Mouse (Mus musculus) small intestine, adult 2 months (tissue): Measurements from ENCODE around the gene Glt6d1.

Source experiments
- CTCF ChIP-seq: fragments of 200-500 bp; IDR thresholded peaks from 2 replicates; pipeline ENCODE4 v1.5.1; 2012; ENCODE audit warnings: low read depth, mild to moderate bottlenecking, control low read depth, inconsistent platforms, low read length, moderate library complexity, mixed read lengths; ENCODE audit not compliant: insufficient replicate concordance, insufficient read length; ENCODE audit errors: extremely low read depth
- POLR2A ChIP-seq: fragments of 200-500 bp; IDR thresholded peaks from 2 replicates; pipeline ENCODE4 v1.6.1; 2012; ENCODE audit warnings: low read depth, mild to moderate bottlenecking, control low read depth, inconsistent platforms, low read length, moderate library complexity

DNA sequence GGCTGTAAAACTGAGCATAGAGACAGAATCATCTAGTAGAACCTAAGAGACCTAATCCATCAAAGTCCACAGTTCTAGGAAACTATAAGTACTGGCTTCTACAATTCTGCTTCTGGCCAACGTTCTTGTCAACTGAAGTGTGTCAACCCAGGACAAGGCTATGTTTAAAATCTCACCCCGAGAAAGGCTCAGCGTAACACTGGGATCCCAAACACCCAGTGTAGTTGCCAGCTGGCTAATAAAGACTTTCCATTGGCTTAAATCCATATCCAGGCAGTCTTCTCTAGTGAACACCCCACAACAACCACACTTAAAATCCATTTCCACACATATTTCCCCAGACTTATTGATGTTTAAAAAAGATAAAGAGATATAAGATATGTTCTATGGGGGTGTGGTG lies 15.1 kb upstream of the Glt6d1 start:
- TF ChIP-seq CTCF (no peak), POLR2A (no peak)
